Mouse (Mus musculus) heart, postnatal 4 days (tissue): ENCODE results near the gene Ccdc47. TPM values are rescaled to one million over a fixed set of nuclear protein-coding genes. Genes with fewer than 3 reads are reported as not detected.
"Not testable (repeated sequence)": the region's sequence is repeated elsewhere in the genome, so short reads cannot be mapped to it uniquely, and the experiment has no call there.

ENCODE experiments used
- DNase-seq: peaks from one replicate; pipeline ENCODE4 v3.0.0; 2021
- total RNA-seq, 2 experiments: library from RNA; stranded (reverse); gene quantifications; 2 replicates each; pipeline ENCODE4 v1.2.3; 2021

Ccdc47 gene
- total RNA-seq = 10 to 100 TPM; 75.3 to 77.2 TPM

DNA sequence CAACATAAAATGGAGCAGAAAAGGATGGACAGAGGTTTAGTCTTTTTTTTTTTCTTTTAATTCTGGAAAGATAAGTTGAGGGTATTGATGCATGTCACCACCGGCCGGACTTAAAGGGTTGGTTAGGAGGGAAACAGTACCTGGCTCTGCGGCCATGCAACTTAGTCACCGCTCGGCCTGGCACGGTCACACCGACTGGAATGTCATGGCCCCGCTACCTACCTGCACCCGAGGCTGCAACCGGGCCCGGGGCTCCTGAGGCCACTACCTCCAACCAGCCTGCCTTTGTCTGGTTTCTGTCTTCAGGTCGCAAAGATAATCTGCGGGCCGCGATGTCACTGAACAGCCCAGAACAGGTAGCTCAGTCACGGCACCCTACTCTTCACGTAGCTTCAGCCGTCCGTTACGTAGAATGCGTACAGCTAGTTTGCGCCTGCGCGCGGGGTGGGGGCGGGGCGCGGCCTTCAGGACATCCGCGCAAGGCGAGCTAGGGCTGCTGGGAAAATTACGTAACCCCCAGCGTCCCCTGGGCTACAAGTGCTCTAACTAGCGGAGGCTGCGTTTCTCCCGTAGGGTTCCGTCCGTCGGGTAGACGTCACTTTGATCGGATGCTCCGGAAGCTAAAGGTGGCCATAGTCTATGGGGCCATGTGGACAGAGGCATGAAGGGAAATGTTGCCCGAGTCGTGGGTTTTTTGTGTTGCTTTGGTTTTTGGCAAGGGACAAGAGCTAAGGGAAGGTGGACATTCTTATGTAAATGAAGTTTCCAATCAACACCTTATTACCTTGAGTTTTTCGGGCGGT, at the start of gene Ccdc47:
Gene Ccdc47, minus strand, starts transcription at position 418 of the 803 bp plus-strand sequence.
- peak; percentile 94 for DNase-seq

DNA sequence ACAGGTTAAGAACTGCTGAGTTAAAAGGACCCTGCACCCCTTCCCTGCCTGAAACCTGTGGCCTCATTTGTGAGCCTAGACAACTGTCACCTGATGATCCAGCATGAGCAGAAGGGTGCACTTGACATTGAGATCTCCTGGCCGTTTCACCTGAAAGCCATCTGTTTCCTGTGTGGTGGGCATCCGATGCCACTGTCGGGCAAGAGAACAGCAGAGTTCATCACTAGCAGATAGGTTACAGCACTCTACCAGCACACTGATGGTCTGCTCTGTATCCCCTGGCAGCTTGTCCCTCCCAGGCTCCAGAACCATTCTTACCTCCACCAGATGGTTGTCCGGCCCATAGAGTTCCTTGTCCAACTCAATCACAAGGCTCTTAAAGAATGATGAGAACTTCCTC, 49.4 kb upstream of the Ccdc47 start:
- DNase-seq = no peak

DNA sequence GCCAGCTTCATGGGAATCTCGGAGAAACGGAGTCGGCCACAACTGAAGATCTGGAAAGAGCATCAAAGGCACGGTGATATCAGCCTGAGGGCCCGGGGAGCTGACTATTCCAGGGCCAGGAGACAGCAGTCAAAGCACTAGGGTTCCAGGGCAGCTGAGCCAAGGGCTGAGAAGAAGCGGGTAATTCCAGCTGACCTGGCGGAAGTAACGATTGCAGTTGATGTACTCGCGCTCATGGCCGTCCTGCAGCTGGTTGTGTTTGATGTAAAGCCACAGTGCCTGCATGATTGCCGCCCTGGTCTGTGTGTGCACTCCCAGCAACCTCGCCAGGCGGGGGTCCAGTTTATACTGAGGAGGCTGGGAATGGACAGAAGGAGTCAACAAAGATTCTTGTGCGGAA, 48.8 kb upstream of the Ccdc47 start:
- no peak for DNase-seq

DNA sequence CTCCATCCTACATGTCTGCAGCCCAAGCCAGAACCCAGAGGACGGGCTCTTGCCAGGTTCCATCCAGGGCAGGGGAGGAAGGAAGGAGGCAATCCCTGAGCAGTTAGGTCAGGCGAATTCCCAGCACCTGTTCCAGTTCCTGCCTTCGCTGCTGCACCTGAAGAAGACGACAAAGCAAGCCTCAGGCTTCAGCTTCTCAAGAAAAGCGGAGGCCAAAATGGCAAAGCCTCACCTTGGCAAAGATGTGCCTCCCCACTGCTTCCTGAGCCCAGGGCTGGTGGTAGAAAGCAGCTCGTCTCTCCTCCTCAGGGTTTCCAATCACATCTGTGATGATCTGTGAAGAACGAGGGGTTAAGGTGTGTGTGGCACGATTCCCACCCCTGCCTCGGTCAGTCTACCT, 47.8 kb upstream of the Ccdc47 start:
- no peak for DNase-seq

DNA sequence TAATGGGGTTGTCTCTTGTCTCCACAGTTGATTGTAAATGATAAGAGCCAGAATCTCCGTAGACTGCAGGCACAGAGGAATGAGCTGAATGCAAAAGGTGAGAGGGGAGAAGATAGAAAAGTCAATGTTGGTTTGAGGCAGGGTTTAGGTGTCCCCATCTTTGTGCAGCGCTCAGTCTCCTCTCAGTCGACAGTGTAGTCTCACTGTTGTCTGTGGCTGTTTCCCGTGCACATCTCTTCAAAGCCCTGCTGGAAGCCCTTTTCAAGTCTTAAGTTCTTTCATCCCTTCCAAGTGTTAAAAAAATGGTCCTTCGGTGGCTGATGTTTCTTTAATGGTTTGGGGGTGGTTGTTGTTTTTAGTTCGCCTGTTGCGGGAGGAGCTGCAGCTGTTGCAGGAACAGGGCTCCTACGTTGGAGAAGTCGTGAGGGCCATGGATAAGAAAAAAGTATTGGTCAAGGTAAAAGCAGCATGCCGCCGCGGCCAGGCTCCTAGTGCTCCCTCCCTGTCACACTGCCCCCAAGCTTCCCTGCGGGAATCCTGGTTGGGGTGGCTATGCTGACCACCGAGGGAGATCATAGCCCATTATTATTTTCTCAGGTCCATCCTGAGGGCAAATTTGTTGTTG, 44.8 kb upstream of the Ccdc47 start:
- DNase-seq = no peak

DNA sequence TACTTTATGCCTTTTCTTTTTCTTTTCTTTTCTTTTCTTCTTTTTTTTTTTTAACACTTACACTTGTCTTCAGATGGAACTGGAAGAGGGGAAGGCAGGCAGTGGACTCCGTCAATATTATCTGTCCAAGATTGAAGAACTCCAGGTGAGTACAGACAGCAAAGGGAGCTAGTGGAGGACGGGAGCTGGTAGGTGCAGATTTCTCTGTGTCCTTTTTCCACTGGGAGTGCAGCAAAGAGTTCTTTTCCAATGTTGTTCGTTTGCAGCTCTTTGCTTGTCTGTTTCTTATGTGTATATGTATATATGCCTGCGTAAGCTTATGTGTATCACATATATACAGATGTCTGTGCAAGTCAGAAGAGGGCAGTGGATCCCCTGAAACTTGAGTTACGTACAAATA, 40.6 kb upstream of the Ccdc47 start:
- no peak for DNase-seq

DNA sequence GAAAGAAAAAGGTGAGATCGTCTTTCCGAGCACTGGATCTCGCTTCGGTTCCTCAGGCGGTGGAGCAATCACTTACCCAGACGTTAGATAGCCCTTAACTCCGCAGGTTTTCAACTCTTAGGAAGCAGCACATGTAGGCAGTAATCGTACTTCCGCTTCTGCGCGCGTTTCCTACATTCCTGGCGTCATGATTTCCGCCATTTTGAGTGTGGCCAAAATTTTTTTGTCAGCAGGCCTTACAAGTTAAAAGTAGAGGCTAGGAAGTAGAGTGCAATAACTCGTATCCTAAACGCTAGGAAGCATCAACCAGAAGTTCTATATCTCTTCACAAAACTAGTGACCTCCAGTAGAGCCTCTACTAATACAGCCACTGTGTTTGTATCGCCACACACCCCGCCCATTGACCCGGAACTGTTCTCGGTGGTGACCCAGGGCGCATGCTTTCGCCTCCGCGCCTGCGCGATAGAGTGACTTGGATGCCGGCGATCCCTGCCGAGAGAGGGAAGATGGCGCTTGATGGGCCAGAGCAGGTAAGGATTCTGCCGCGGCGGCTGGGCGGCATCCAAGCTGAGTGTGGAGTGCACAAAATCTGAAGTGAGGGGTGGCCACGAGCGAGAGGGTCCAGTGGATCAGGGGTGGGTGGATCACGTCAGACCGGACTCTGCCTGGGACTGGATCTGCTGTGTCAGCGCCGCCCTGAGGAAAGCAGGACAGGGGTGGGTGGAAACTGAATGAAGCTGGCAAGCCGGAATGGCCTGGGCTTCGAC, 39.7 kb upstream of the Ccdc47 start, which contains the start of the genes Ftsj3 and Psmc5:
Gene Ftsj3, minus strand, starts transcription at position 395 of the 767 bp plus-strand sequence.
Gene Psmc5, plus strand, starts transcription at position 470 of the 767 bp plus-strand sequence.
- peak; percentile 99 for DNase-seq

DNA sequence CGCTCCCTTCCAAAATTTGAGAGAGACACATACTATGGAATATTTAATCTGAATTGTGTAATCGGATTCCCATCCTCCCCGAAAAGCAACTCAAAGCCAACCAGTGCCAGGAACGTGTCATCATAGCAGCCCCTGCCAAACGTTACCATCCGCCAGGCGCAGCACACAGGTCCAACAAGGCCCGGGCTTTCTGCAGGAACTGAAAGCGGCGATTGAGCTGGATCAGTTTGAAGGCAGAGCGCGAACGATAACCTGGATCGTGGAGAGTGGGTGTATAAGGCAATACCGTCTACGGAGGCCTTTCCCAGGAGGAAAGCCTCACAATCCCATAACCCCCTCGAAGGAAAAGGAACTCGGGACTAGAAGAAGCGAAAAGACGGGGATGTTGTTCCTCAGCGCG, 39.0 kb upstream of the Ccdc47 start:
- peak; percentile 43 for DNase-seq

DNA sequence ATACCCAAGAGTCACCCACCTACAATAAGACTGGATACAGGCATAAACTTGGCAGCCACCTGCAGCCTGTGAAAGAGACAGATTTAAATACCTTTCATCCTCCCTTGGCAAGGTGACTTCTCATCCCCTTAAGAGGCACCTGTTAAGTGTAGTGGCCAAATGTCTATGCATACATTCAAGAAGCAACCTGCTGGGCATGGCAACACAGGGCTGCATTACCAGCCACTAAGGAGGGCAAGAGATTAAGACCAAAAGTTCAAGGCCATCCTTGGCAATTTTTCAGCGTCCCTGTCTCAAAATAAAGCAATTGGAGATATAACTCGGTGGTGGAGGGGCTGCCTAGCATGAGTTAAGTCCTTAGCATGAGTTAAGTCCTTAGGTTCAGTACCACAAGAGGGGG, 38.6 kb upstream of the Ccdc47 start:
- DNase-seq = no peak

DNA sequence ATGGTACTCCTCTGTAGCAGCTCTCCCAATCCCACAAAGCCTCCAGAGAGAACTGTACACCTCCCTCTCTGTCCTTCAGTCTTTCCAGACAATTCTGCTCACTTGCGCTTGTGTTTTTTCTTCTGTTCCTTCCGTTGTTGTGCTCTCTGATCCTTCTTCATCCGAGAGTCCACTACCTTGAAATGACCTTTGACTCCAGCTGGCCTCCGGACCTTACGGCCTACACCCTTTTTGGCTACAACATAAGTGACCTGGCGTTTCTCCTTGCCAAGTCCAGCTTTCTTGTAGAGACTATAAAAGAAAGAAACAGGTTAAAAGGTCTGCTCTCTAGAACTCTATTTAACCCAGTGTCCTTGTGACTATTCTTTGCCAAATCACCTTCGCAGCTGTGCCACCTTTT, 33.2 kb upstream of the Ccdc47 start:
- no peak for DNase-seq

DNA sequence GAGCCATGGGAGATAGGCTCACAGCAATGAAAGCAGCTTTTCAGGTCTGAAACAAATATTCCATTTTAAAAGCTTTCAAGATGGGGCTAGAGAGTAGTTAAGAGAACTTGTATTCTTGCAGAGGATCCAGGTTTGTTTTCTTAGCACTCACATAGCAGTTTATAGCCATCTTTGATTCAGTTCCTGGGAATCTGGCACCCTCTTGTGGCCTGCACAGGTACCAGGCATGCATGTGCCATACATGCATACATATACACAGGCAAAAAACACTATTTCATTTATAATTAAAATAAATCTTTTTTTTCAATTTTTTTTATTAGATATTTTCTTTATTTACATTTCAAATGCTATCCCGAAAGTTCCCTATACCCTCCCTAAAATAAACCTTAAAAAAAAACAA, 30.7 kb upstream of the Ccdc47 start:
- DNase-seq = no peak

DNA sequence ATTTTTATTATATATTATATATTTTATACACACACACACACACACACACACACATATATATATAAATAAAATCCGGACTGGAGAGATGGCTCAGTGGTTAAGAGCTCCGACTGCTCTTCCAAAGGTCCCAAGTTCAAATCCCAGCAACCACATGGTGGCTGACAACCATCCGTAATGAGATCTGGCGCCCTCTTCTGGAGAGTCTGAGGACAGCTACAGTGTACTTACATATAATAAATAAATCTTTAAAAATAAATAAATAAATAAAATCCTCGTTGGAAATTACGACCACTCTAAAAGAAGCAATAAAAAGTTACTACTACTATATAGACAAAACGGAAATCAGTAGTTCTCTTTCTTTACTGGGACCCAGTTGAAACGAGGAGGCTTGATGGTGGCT, 17.8 kb upstream of the Ccdc47 start:
- DNase-seq = not testable (repeated sequence)

DNA sequence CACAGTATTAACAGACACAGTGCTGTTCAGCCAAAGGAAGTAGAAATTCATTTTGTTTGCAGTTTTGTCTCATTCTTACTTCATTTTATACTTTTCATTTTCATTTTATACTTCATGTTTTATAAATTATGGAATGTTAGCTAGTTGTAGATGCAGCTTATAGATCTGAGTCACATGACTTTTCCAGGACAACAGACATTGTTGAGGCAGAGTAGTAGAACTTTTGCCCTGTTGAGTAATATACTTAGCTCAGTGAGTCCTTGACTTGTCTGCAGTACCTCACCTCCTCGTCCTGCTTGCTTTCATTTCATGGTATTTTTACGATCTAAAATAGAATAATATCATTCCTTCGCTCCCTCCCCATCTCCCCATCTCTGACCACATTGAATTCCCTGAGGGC, 4.5 kb upstream of the Ccdc47 start:
- no peak for DNase-seq

DNA sequence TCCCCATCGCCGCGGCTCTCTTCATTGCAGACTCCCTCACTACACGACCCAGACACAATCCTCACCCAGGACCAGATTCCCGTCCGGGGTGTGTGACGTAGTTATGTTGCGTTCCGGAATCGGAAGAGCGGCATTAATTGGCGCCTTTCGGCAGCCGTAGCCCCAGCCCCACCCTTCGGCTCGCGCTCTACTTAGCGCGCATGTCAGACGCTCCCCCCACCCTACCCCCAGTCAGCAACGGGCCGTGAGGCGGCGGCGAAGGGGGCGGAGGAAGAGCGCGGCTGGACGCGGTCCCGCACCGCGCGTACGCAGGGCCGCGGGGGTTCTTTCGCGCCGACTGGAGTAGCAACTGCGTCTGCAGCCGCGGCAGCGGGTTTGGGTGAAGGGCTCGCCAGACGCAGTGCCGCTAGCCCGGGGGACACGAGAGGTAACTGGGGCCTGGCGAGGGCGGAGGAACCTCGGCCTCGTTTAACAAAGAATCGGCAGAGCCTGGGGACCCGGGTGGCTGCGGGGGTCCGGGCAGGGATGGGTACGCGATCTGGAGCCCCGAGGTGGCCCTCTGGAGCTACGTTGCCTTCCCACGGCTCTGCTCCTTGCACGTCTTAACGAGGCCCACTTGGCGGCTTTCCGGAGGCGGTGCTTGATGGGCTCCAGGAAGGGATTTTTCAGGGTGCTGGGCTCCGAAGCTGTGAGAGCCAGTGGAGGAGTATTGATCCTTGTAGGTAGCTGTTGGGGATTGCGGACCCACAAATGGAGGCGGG, 766 bp upstream of the Ccdc47 start, which contains the start of gene Ddx42:
Gene Ddx42, plus strand, starts transcription at position 197 of the 761 bp plus-strand sequence.
- DNase-seq = peak; percentile 92

DNA sequence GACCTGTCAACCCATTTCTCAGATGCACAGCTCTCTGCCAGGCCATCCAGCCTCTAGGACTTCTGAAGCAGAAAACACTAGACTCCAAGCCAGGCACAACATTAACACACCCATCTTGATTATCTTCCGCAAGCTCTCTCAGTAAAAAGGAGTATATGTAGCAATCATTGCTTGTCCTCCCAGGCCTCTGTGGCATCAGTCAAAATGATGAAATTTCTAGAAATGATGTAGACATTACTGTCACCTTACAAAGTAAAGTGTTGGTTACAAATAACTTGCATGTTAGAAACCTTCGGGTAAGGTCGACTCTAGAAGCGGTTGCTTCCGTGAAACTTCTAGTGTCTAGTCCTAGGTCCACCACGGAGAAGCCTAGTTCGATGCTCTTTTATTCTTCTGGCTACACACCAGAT, 689 bp downstream of the Ccdc47 start:
- no peak for DNase-seq

DNA sequence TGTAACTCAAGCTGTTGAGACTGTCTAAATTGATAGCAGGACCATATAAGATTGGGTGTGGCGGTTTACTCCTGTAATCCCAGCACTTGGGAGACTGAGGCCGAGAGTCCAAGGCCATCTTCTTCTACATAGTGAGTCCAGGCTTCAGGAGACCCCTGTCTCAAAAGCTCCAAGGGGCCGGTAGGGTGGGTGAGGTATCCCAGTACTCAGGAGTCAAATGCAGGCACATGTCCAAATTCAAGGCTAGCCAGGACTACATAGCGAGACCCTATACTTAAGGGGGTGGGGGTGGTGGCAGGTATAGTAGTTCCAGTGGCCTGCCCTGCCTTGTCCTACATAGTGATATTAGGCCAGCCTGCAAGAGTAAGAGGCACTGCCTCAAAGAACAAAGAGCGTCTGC, 1.3 kb downstream of the Ccdc47 start:
- no peak for DNase-seq

DNA sequence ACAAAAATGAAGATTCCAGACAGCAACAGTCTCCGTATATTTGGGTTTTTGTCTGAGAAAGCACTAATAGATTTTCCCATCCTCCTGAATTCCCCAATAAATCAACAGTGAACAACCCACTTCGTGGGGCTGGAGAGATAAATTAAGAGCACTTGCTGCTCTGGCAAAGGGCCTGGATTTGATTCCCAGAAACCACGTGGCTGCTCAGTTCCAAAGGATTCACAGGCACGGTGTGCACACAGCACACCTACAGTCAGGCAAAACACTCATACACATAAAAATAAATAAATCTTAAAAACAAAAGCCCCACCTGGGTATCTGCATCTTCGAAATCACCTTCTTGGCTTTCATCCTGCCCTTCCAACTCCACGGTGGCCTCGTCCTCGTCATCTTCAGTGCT, 3.4 kb downstream of the Ccdc47 start:
- peak; percentile 37 for DNase-seq

DNA sequence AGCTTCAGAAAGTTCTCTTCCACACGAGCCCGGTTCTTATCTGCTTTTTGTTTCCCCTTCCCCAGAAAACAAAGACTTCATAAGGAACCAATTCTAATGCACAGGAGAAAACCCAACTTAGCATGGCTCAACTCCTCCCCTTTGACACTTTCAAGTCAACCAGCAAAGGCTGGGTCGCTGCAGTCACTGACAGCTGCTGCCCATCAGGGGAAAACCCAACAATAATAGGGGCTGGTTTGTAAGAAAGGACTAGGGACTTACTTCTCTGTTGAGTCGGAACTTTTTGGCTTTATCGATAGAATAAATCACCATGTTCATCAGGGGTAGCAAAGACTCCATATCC, 14.1 kb downstream of the Ccdc47 start, which contains the start of gene Strada:
Gene Strada, minus strand, starts transcription at position 46 of the 343 bp plus-strand sequence.
- no peak for DNase-seq

DNA sequence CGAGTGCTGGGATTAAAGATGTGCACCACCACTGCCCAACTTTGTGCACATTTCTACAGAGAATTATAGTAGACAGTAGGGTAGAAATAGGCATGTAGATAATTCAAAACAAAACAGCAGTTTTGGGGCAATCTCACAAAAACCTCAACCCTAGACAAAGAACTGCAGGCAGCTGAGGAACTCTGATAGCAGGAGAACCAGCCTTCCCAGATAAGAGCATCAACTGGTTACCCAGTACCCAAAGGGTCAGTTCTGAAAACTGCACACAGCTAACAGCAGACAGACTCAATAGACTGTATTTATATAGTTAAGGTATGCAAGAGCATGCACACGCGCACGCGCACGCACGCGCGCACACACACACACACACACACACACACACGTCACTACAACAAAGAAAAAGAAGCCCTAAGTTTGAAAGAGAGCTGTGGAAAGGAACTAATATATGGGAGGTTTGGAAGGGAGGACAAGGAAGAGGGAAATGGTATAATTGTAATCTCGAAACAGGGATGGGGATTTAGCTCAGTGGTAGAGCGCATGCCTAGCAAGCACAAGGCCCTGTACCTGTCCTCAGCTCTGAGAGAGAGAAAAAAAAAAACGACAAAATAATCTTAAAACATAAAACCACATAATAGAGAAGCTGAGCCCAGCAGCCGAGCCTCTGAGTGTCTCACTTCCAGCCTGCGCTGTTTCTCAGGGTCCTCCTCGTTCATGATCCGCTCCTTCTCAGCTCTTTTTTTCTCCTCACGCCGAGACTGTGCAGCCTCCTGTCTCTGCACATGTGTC, 14.6 kb downstream of the Ccdc47 start:
- no peak for DNase-seq

DNA sequence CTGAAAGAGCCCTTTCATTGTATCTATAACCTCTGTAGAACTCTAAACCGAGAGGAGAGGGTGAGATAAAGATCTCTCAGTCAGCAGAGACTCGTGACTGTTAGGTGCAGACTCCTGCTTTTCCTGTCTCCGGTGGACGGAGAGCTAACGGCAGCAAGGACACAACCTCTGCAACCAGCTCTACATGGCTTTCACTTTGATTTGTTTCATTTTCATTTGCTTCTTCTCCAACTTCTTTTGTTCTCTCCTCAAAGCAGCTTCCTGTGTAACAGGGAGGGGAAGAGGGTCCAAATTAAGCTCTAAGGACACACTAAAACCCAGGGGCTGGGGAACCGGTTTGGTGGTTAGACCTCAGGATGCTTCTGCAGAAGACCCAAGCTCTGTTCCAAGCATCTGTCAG, 15.4 kb downstream of the Ccdc47 start:
- DNase-seq = no peak

DNA sequence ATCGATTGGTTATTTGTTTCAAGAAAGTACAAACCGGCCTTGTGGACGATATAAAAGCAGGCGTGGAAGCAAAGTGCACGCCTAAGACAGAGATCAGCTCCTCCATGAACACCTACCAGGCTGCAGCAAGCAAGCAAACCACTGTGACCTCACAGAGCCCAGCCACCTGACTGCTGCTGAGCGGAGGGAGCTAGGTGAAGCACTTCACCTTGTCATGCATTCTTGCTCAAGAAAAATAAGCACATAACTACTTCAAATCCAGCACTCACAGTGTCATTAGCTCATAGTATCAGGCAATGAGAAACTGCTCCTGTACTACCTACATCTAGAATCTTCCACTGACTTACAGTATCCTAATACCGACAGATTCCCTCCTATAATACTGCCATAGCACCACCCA, 16.1 kb downstream of the Ccdc47 start:
- DNase-seq = not testable (repeated sequence)

DNA sequence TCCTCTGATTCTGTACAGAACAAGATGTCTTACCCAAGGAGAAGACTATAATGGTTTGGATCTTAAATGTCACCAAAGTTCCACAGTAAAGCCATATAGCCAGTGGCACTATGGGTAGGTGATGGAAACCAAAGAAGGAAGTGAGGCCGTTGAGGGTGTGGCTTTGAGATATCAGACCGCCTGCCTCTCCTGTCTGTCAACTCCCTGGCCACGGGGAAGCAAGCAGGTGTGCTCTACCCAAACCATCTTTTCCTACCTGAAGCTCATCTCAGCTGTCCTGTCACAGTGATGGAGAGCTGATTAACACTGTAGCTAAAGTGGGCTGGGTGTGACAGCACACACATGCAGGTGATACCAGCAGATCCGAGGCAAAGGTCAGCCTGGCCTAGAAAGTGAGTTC, 17.9 kb downstream of the Ccdc47 start:
- DNase-seq = no peak
